Mouse (Mus musculus): ENCODE results near the gene Syt9.
"Not testable (repeated sequence)": the region's sequence is repeated elsewhere in the genome, so short reads cannot be mapped to it uniquely, and the experiment has no call there.

GRCm38 (mm10) chr7:107485709-107486108 lies 115.2 kb downstream of the Syt9 start:
- not testable (repeated sequence) for TF ChIP-seq CTCF (IDR thresholded peaks at IDR 0.05; ENCODE audit: borderline replicate concordance, insufficient read depth, low read depth, low read length); POLR2A (IDR thresholded peaks at IDR 0.05; ENCODE audit: borderline replicate concordance, insufficient read depth, low read length)

All from cerebellum, adult 2 months (tissue).